Mouse (Mus musculus) liver, embryonic 11.5 days (tissue): ENCODE results near the gene Tsfm. TPM values are rescaled to one million over a fixed set of nuclear protein-coding genes. Genes with fewer than 3 reads are reported as not detected.
"Not testable (repeated sequence)": the region's sequence is repeated elsewhere in the genome, so short reads cannot be mapped to it uniquely, and the experiment has no call there.

Source experiments
- ATAC-seq: fragments of 200-750 bp; cut with Nextera tagmentation; replicated peaks from 2 replicates; pipeline ENCODE4 v1.8.0; 2017; ENCODE audit warnings: moderate number of reproducible peaks, mild to moderate bottlenecking, moderate TSS enrichment, moderate library complexity; ENCODE audit not compliant: low FRiP score
- DNase-seq: peaks from one replicate; pipeline ENCODE4 v3.0.0-alpha.2; 2017; ENCODE audit warnings: low spot score
- H3K27ac ChIP-seq: fragments of 300-500 bp; sonication (generic); 2 replicates; pipeline ENCODE4 v1.5.1; 2014; ENCODE audit warnings: mild to moderate bottlenecking, low read depth, low read length, control low read depth
- H3K27me3 ChIP-seq: fragments of 300-500 bp; sonication (generic); replicated peaks from 2 replicates; pipeline ENCODE4 v1.6.1; 2014; ENCODE audit warnings: low read length, mixed read lengths; ENCODE audit not compliant: control insufficient read depth, insufficient read depth
- H3K36me3 ChIP-seq: fragments of 300-500 bp; sonication (generic); 2 replicates; pipeline ENCODE4 v1.6.1; 2014; ENCODE audit warnings: mild to moderate bottlenecking, low read length, moderate library complexity, mixed read lengths; ENCODE audit not compliant: control insufficient read depth, insufficient read depth
- H3K4me1 ChIP-seq: fragments of 300-500 bp; sonication (generic); replicated peaks from 2 replicates; pipeline ENCODE4 v1.6.1; 2014; ENCODE audit warnings: low read length, mixed read lengths; ENCODE audit not compliant: control insufficient read depth, insufficient read depth
- H3K4me2 ChIP-seq: fragments of 300-500 bp; sonication (generic); 2 replicates; pipeline ENCODE4 v1.6.1; 2014; ENCODE audit warnings: mild to moderate bottlenecking, control low read depth, moderate library complexity
- H3K4me3 ChIP-seq: fragments of 300-500 bp; sonication (generic); 2 replicates; pipeline ENCODE4 v1.5.1; 2014; ENCODE audit warnings: low read depth, low read length, control low read depth
- H3K9ac ChIP-seq: fragments of 300-500 bp; sonication (generic); 2 replicates; pipeline ENCODE4 v1.6.1; 2014; ENCODE audit warnings: low read depth, low read length, control low read depth
- H3K9me3 ChIP-seq: fragments of 300-500 bp; sonication (generic); 2 replicates; pipeline ENCODE4 v1.6.1; 2016; ENCODE audit warnings: low read length, inconsistent platforms, mixed read lengths; ENCODE audit not compliant: control insufficient read depth
- WGBS: fragments of 180-500 bp; shearing (Covaris S2); extraction: QIAGEN DNeasy Blood & Tissue Kit; methylation state at CpG from one replicate; pipeline ENCODE4 v1.1.7; 2014; 5-methylcytosine and 5-hydroxymethylcytosine counted together
- polyA plus RNA-seq: library from polyadenylated mRNA; unstranded; fragments of >200 nt; fragmentation: Nextera tagmentation; extraction: Ambion mirVana; gene quantifications from 2 replicates; pipeline ENCODE4 v1.2.1, GENCODE M21; 2014

The Tsfm gene
- polyA plus RNA-seq, 1 experiment from 2014 or later = 110 TPM

GRCm38 (mm10) chr10:127075080-127075479, 44.4 kb upstream of the Tsfm start, which contains the start of gene Agap2:
TSS of gene Agap2 (plus strand) at chr10:127075284.
- peaks cover 32% of the 10 kb centered on the region for H3K27me3 ChIP-seq
- WGBS = 34% methylated on average over 9 of the region's 9 CpGs

DNA sequence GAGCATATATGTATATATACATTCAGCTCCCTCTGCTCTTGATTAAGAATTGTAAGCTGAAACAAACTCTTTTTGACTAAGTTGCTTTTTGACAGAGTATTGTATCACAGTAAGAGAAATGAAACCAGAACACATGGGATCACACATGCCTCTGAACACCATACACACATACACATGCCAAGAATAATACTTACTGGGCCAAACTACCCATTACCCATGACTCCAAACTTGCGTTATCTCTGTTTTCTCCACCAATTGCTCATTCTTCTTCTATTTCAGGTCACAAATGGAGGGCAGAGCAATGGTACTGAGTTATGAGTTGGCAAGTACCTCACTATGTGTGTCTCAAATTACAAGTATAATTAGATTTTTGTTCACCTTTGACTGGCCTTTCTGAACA, 43.3 kb upstream of the Tsfm start:
- Histone ChIP-seq H3K4me2 (no peak overlapping the region), H3K4me1 (peaks cover 21% of the 10 kb centered on the region), H3K9me3 (no peaks in the 10 kb centered on the region), H3K4me3 (no peak overlapping the region), H3K27ac (no peak overlapping the region), H3K36me3 (no peaks in the 10 kb centered on the region), H3K27me3 (peaks cover 21% of the 10 kb centered on the region), H3K9ac (no peak overlapping the region)
- DNase-seq = no peak
- WGBS = 98% methylated on average over 1 of the region's 1 CpGs
- ATAC-seq = no peak

More at GRCm38 (mm10) chr10:127075080-127075479, 44.4 kb upstream of the Tsfm start, which contains the start of gene Agap2:
- Histone ChIP-seq H3K36me3 (no peaks in the 10 kb centered on the region), H3K27ac (no peak within 1 kb of the TSS), H3K9me3 (no peaks in the 10 kb centered on the region), H3K4me3 (peak within 1 kb of the TSS; percentile 38), H3K4me2 (peak within 1 kb of the TSS; percentile 56), H3K9ac (peak within 1 kb of the TSS; percentile 53; the same call in 1 of the 2 replicates), H3K4me1 (peaks cover 21% of the 10 kb centered on the region)
- no peak for DNase-seq
- ATAC-seq = no peak; the same call in 1 of the 2 replicates

DNA sequence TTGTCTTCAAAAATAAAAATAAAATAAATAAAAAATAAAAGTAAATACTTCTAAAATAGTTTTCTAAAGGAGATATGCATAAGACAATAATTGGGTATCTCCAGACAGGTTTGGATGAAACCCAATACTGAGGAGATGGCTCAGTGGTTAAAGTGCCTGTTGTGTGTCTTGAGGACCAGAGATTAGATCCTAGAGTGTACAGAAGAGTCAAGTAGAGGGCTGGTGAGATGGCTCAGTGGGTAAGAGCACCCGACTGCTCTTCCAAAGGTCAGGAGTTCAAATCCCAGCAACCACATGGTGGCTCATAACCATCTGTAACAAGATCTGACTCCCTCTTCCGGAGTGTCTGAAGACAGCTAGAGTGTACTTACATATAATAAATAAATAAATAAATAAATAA, 42.3 kb upstream of the Tsfm start:
- peaks cover 11% of the 10 kb centered on the region for H3K27me3 ChIP-seq
- ATAC-seq, H3K27ac ChIP-seq, H3K9ac ChIP-seq, H3K9me3 ChIP-seq, H3K4me2 ChIP-seq, H3K4me3 ChIP-seq, DNase-seq, H3K36me3 ChIP-seq: not testable (repeated sequence)
- H3K4me1 ChIP-seq = peaks cover 24% of the 10 kb centered on the region
- WGBS = 66% methylated on average over 2 of the region's 2 CpGs

DNA sequence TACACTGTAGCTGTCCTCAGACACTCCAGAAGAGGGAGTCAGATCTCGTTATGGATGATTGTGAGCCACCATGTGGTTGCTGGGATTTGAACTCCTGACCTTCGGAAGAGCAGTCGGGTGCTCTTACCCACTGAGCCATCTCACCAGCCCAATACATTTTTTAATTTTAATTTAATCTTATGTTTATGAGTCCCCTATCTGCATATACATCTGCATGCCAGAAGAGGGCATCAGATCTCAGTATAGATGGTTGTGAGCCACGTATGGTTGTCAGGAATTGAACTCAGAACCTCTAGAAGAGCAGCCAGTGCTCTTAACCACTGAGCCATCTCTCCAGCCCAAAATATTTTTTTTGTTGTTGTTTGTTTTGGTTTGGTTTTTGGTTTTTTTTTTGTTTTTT, 41.6 kb upstream of the Tsfm start:
- H3K4me1 ChIP-seq = peaks cover 22% of the 10 kb centered on the region
- H3K9me3 ChIP-seq, H3K4me2 ChIP-seq, H3K9ac ChIP-seq, H3K36me3 ChIP-seq, ATAC-seq, H3K27me3 ChIP-seq, DNase-seq, H3K27ac ChIP-seq, H3K4me3 ChIP-seq: not testable (repeated sequence)
- WGBS = 85% methylated on average over 4 of the region's 4 CpGs

GRCm38 (mm10) chr10:127071203-127071602, 40.6 kb upstream of the Tsfm start:
- H3K4me2 ChIP-seq = peak overlapping the region; percentile 96
- ATAC-seq (no peak), DNase-seq (no peak)
- H3K36me3 ChIP-seq = peaks cover 18% of the 10 kb centered on the region
- no peaks in the 10 kb centered on the region for H3K9me3 ChIP-seq
- peaks cover 2% of the 10 kb centered on the region; the same call in 1 of the 2 replicates for H3K27me3 ChIP-seq
- no peak overlapping the region for H3K27ac ChIP-seq
- H3K9ac ChIP-seq = peak overlapping the region; percentile 69
- H3K4me3 ChIP-seq = peak overlapping the region; percentile 80
- H3K4me1 ChIP-seq = peaks cover 21% of the 10 kb centered on the region
- 60% methylated on average over 9 of the region's 9 CpGs for WGBS

DNA sequence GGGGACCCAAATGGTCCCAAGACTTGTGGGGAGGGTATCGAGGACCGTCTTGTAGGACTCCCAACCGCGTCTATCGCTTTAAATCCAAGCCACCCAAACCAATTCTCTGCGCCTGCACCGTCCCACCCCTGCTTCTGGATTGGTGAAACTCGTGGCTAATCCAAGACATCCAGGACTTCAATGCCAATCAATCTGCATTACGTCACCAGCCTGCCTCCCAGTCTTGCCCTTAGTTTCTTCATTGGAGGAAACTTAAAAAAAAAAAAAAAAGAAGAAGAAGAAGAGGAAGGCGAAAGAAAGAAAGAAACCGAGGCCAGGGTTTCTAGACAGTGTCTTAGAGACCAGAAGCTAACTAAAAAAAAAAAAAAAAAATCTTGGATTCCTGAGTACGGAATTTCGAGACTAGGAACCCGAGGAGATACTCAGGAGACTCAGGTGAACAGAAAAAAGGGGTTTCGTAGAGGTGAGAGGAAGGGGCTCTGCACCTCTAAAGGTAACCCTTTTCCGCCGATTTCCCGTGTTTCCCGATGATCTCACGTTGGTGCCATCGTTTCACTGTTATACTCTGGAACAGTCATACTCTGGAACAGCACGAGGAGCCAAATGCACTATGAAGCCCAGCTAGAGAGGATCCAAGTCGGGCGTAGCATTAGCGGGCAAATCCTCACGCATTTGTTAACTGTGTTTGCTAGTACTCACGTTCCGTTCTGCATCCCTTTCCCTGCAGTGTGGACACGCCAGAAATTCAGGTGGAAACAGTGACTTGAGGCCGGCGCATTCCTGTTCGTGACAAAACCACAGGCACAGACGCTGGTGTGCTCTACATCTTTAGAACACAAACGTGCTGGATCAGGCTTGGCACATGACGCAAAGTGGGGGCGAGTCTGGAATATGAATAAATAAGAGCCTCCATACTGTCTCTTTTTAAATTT, 39.8 kb upstream of the Tsfm start, which contains the start of gene Tspan31:
Tspan31 (minus strand) TSS at position 75 of the 932 bp plus-strand sequence.
- DNase-seq (peak; percentile 81), ATAC-seq (peak; percentile 88)
- H3K9me3 ChIP-seq = no peaks in the 10 kb centered on the region
- H3K36me3 ChIP-seq = peaks cover 25% of the 10 kb centered on the region
- H3K4me2 ChIP-seq = peak within 1 kb of the TSS; percentile 96
- peaks cover 25% of the 10 kb centered on the region for H3K4me1 ChIP-seq
- peak within 1 kb of the TSS; percentile 77 for H3K9ac ChIP-seq
- H3K27me3 ChIP-seq = no peaks in the 10 kb centered on the region
- WGBS = 2% methylated on average over 36 of the region's 36 CpGs
- H3K4me3 ChIP-seq = peak within 1 kb of the TSS; percentile 80
- peak within 1 kb of the TSS; percentile 79 for H3K27ac ChIP-seq

- Histone ChIP-seq H3K4me3 (peak overlapping the region; percentile 80), H3K9me3 (no peaks in the 10 kb centered on the region), H3K4me1 (peaks cover 34% of the 10 kb centered on the region), H3K9ac (peak overlapping the region; percentile 77), H3K4me2 (peak overlapping the region; percentile 96), H3K36me3 (peaks cover 34% of the 10 kb centered on the region), H3K27me3 (no peaks in the 10 kb centered on the region), H3K27ac (peak overlapping the region; percentile 79)
- WGBS = 6% methylated on average over 30 of the region's 30 CpGs
- DNase-seq = no peak
- peak; percentile 25 for ATAC-seq
Measured at GRCm38 (mm10) chr10:127069281-127070189, 38.9 kb upstream of the Tsfm start.

GRCm38 (mm10) chr10:127068360-127069038, 37.9 kb upstream of the Tsfm start:
- peak overlapping the region; percentile 96 for H3K4me2 ChIP-seq
- peaks cover 34% of the 10 kb centered on the region for H3K36me3 ChIP-seq
- H3K9me3 ChIP-seq = no peaks in the 10 kb centered on the region
- peaks cover 35% of the 10 kb centered on the region for H3K4me1 ChIP-seq
- H3K27me3 ChIP-seq = no peaks in the 10 kb centered on the region
- peak overlapping the region; percentile 77 for H3K9ac ChIP-seq
- ATAC-seq (no peak), DNase-seq (no peak)
- H3K4me3 ChIP-seq = peak overlapping the region; percentile 80
- peak overlapping the region; percentile 79 for H3K27ac ChIP-seq
- WGBS = 58% methylated on average over 9 of the region's 9 CpGs
